Mouse (Mus musculus) cortical plate, adult 2 months (tissue): Measurements from ENCODE around the gene Il15ra. TPM values are rescaled to one million over a fixed set of nuclear protein-coding genes. Genes with fewer than 3 reads are reported as not detected.
"Not testable (repeated sequence)": the region's sequence is repeated elsewhere in the genome, so short reads cannot be mapped to it uniquely, and the experiment has no call there.

ENCODE experiments used
- H3K27ac ChIP-seq: fragments of 200-500 bp; 2 replicates; pipeline ENCODE4 v1.5.1; 2012; ENCODE audit warnings: low read length, control low read depth, inconsistent platforms; ENCODE audit not compliant: insufficient read depth
- H3K4me1 ChIP-seq: fragments of 200-500 bp; 2 replicates; pipeline ENCODE4 v1.6.1; 2011; ENCODE audit warnings: low read length; ENCODE audit not compliant: control insufficient read depth, insufficient read depth
- H3K4me3 ChIP-seq: fragments of 200-500 bp; 2 replicates; pipeline ENCODE4 v1.5.1; 2011; ENCODE audit warnings: mild to moderate bottlenecking, low read length, control low read depth; ENCODE audit not compliant: insufficient read depth
- CTCF ChIP-seq: fragments of 200-500 bp; IDR thresholded peaks from 2 replicates; pipeline ENCODE4 v1.5.1; 2011; ENCODE audit warnings: mild to moderate bottlenecking, control low read depth, low read length; ENCODE audit not compliant: insufficient read depth; ENCODE audit errors: extremely low read depth
- POLR2A ChIP-seq: fragments of 200-500 bp; IDR thresholded peaks from 2 replicates; pipeline ENCODE4 v1.6.1; 2011; ENCODE audit warnings: mild to moderate bottlenecking, low read length, control low read depth; ENCODE audit not compliant: insufficient read depth; ENCODE audit errors: extremely low read depth
- polyA plus RNA-seq: library from polyadenylated mRNA; depleted of rRNA; stranded (reverse); fragments of >200 nt; gene quantifications from 2 replicates; pipeline ENCODE4 v1.2.3, GENCODE M21; 2012

Gene Il15ra
- polyA plus RNA-seq, 1 experiment: 21.7 TPM

DNA sequence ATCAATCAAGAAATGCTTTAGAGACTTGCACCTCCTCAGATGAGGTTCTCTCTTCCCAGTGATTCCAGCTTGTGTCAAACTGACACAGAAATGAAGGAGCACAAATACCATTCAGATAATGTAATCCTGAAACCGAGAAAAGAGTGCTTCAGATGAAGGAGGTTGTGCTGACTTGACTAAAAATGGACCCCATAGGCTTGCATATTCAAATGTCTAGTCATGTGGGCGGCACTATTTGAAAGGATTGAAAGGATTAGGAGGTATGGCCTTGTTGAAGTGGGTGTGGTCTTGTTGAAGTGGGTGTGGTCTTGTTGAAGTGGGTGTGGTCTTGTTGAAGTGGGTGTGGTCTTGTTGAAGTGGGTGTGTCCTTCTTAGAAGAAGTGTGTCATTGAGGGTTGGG, 5.2 kb upstream of the Il15ra start:
- TF ChIP-seq POLR2A (no peak), CTCF (no peak)
- H3K4me3 ChIP-seq: no peak overlapping the region
- no peaks in the 10 kb centered on the region for H3K4me1 ChIP-seq
- H3K27ac ChIP-seq: no peak overlapping the region

DNA sequence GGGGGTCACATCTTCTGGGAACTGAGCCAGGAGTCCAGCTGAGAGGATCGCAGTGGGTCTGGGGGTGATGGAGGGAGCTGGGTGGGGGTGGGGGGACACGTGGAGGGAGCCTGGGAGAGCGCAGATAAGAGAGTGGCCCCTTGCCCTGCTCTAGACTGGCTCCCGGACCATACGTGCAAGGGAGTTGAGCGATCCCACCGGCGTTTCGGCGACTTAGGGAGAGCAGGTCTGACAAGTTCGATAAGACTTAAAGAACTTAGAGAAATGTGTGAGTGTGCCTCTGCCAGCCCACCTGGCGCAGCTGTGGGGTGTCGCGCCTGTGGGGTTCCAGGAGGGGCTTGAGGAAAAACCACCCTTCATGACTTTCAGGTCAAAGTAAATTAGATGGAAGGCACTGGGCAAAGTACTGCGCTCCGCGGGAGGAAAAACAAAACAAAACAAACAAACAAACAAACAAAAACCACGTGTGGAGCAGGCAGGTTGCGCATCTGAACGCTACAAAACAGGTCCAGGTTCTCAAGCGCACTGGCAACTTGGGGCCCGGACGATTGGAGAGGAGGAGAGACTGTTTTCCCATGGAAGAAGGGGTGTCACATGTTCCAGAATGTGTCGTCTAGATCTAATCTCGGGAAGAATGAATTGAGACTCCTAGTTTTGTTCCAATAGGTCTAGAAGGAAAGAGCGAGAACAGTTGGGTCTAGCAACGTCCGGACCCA, 1.1 kb downstream of the Il15ra start:
- Histone ChIP-seq H3K27ac (peak overlapping the region; percentile 69; the same call in 1 of the 2 replicates), H3K4me1 (peaks cover 1% of the 10 kb centered on the region)
- TF ChIP-seq POLR2A: no peak

DNA sequence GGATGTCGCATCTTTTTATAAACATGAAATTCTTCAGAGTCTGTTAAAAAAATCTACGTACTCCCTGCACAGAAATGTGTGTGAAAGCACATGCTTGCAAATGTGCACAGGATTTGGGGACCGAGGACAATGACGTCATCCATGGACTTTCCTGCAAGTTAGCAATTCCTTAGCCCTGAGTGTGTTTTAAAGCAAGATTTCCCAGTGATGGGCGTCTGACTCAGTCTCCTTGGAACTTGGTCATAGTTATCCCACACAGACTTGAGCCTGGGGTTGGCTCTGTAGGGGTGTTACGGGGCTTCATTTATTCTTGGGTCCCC, 1.6 kb downstream of the Il15ra start:
- H3K4me1 ChIP-seq: peaks cover 1% of the 10 kb centered on the region
- no peak overlapping the region for H3K27ac ChIP-seq
- TF ChIP-seq POLR2A (no peak), CTCF (no peak)
- peak overlapping the region; percentile 82 for H3K4me3 ChIP-seq

More for the DNA sequence above, 1.1 kb downstream of the Il15ra start:
- H3K4me3 ChIP-seq: peak overlapping the region; percentile 82

- peaks cover 1% of the 10 kb centered on the region for H3K4me1 ChIP-seq
- no peak overlapping the region for H3K27ac ChIP-seq
- TF ChIP-seq CTCF: no peak
- H3K4me3 ChIP-seq: no peak overlapping the region
Measured at GRCm38 (mm10) chr2:11708538-11708937, 3.4 kb downstream of the Il15ra start.

DNA sequence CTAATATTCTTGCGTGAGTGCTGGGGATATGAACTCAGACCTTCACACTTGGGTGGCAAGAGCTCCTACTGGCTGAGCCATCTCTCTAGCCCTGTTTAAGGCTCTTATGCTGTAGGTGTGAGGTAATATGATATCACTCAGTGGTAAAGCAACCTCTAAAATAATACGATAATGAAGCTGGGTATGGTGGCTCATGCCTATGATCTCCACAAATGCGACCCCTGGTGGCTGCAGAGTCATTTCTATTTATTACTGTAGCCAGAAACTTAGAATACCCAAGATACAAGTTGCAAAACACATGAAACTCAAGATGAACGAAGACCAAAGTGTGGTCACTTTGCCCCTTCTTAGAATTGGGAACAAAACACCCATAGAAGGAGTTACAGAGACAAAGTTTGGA, 5.0 kb downstream of the Il15ra start:
- not testable (repeated sequence) for H3K4me3 ChIP-seq, H3K27ac ChIP-seq, H3K4me1 ChIP-seq
- peak; percentile 31; the same call in 1 of the 2 replicates for TF ChIP-seq CTCF

- TF ChIP-seq CTCF: no peak
- TF ChIP-seq POLR2A: no peak
- Histone ChIP-seq H3K4me1 (no peaks in the 10 kb centered on the region; the same call in 1 of the 2 replicates), H3K4me3 (no peak overlapping the region), H3K27ac (no peak overlapping the region)
Measured at GRCm38 (mm10) chr2:11712483-11712990, 7.4 kb downstream of the Il15ra start.

- TF ChIP-seq POLR2A (no peak), CTCF (no peak)
- H3K4me3 ChIP-seq: no peak overlapping the region
- no peak overlapping the region for H3K27ac ChIP-seq
- no peaks in the 10 kb centered on the region; the same call in 1 of the 2 replicates for H3K4me1 ChIP-seq
Measured at GRCm38 (mm10) chr2:11713021-11713420, 7.9 kb downstream of the Il15ra start.

DNA sequence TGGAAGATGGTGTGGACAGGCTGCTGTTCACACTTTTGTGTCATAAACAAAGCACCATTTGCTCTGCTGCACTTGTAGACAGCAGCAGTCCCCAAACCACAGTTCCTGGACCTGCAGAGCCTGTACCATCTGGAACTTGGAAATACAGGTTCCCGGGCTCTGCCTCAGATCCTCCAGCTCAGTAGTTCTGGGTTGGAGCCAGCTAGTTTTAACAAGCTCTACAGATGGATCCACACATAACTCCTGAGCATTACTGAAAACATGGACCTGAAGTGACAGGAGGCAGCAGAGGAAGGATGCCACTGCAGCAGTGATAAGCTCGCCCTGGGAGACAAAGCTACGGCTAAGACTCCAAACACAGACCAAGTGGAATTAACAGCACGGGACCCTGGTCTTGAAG, 9.4 kb downstream of the Il15ra start:
- Histone ChIP-seq H3K4me3 (no peak overlapping the region), H3K4me1 (no peaks in the 10 kb centered on the region; the same call in 1 of the 2 replicates), H3K27ac (no peak overlapping the region)
- no peak for TF ChIP-seq POLR2A
- no peak for TF ChIP-seq CTCF

- H3K4me3 ChIP-seq: no peak overlapping the region
- TF ChIP-seq POLR2A (no peak), CTCF (no peak)
Measured at GRCm38 (mm10) chr2:11718573-11718972, 13.5 kb downstream of the Il15ra start.

DNA sequence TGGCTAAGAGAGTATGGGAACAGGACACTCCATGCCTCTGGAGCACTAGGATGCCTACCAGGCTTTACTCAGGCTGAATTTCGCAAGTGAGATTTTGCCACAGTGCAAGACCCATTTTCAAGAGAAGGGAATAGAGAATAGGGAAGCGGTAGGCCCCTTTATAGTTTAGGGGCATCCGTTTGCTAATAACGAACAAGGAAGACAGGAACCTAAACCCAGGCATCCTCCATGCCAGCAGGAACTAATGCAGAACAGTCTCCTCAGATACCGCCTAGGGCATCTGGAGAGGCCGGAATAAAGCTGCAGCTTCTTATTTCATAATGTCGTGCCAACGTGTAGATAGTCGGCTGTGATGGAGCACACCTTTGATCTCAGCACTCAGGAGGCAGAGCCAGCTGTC, 17.5 kb downstream of the Il15ra start:
- Histone ChIP-seq H3K27ac (no peak overlapping the region), H3K4me3 (no peak overlapping the region), H3K4me1 (no peaks in the 10 kb centered on the region)
- TF ChIP-seq CTCF: no peak
- no peak for TF ChIP-seq POLR2A

More at GRCm38 (mm10) chr2:11718573-11718972, 13.5 kb downstream of the Il15ra start:
- Histone ChIP-seq H3K27ac (no peak overlapping the region), H3K4me1 (no peaks in the 10 kb centered on the region)

DNA sequence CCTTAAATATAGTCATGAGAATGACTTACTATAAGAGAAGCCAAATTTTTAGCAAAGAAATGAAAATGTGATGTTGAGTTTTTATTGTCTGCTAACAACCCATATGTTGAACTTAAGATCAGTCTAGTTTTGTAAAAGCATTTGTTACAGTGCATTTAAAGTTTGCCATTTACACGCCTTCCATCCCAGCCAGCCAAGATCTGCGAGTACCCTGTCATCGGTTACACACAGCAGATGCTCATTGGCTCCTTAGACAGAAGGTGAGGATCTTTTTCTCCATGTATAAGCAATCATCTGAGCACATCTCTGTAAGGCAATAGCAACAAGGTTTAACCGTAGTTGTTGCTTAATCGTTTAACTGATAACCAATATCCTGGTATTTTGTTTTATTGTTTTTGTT, 22.5 kb downstream of the Il15ra start:
- TF ChIP-seq CTCF: no peak
- no peak for TF ChIP-seq POLR2A
- Histone ChIP-seq H3K4me1 (no peaks in the 10 kb centered on the region), H3K4me3 (no peak overlapping the region), H3K27ac (no peak overlapping the region)
